Mouse (Mus musculus): ENCODE data around the gene Dimt1.

DNA sequence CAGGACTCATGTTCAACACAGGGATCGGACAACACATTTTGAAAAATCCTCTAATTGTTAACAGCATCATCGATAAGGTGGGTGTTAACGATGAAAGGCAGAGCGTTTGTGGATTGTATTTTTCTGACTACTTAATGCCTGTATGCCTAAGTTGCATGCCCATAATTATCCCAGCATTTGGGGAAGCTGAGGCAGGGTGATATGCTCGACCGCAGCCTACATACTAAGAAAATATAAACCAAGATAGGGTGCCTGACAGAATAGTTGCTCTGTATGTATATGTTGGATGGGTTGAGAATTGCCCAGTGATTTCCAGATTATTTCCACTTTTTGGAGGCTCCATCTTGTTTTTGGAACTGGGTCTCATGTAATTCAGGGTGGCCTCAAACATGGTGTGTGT is 656 bp downstream of the Dimt1 start:
- TF ChIP-seq CTCF (IDR thresholded peaks at IDR 0.05) (no peak), EP300 (IDR thresholded peaks at IDR 0.05) (no peak)
